Mouse (Mus musculus): ENCODE data around the gene Lnx2.

DNA sequence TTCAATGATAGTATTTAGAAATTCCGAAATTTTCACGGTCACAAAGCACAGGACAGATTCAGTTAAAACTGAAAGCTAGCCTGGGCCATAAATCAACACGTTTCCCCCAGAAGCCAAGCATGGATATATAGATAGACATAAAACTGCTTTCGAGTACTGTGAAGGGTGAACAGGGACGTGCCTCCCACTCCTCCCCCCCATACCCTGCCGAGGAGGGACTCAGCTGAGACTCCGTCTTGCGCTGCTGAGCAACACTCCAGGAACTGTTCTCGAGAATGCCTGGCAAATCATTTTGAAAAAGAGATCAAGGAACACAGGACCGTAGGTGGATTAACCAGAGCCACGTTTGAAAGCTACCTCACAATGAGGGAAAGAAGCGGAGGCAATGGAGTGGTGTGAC, 42.1 kb downstream of the Lnx2 start:
- TF ChIP-seq CTCF (IDR thresholded peaks at IDR 0.05; ENCODE audit: low read depth) (no peak), EP300 (IDR thresholded peaks at IDR 0.05; ENCODE audit: low read depth) (no peak)

Measured in liver, embryonic 14.5 days (tissue).